Mouse (Mus musculus): ENCODE measurements around the gene Colgalt2. TPM values are rescaled to one million over a fixed set of nuclear protein-coding genes. Genes with fewer than 3 reads are reported as not detected.

The Colgalt2 gene
- polyA plus RNA-seq, 2 experiments: 0.21 to 0.30 TPM

DNA sequence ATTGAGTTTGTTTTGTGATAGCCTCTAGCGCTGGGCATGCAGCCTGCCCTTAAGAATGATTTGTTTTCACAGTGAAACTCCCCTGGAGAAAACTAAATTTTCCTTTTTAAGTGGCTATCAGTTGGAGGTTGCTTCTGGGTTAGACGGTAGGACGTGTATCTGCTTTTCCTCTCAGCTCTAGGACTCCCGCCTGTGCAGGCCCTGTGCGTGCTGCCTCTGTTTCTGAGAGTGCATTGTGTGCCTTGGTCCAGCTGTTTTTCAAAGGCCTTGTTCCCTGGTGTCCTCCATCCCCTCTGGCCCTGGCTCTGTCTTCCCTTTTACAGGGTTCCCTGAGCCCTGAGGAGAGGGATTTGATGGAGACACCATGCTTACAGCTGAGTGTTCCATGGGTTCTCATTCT, 58.0 kb downstream of the Colgalt2 start:
- Histone ChIP-seq H3K4me1 (replicated peaks; ENCODE audit: control insufficient read depth in 2 of 2, insufficient read depth in 2 of 2, low read length in 1 of 2) (0 out of 4 replicates have a peak, but pooled peaks cover 0 to 3% of the 10 kb centered on the region in 2 experiments), H3K4me3 (ENCODE audit: insufficient read depth in 1 of 2, low read depth in 2 of 2, low read length in 2 of 2) (no peak overlapping the region), H3K27ac (no peak overlapping the region), H3K36me3 (replicated peaks; ENCODE audit: control insufficient read depth, insufficient read depth, low read depth) (no peaks in the 10 kb centered on the region), H3K9me3 (ENCODE audit: control insufficient read depth, low read length) (no peaks in the 10 kb centered on the region), H3K9ac (replicated peaks) (no peak overlapping the region), H3K27me3 (ENCODE audit: control insufficient read depth, insufficient read depth, low read length) (no peaks in the 10 kb centered on the region), H3K4me2 (ENCODE audit: low read depth) (no peak overlapping the region)
- DNase-seq (ENCODE audit: low read depth in 3 of 3, low spot score in 3 of 3) (no peak), ATAC-seq (ENCODE audit: insufficient read depth) (no peak)
- 59% methylated on average over 5 of the region's 5 CpGs for WGBS (ENCODE audit: insufficient replicate concordance)
- TF ChIP-seq EP300 (IDR thresholded peaks at IDR 0.05; ENCODE audit: low read depth): no peak
- TF ChIP-seq CTCF (IDR thresholded peaks at IDR 0.05; ENCODE audit: low read depth): no peak

DNA sequence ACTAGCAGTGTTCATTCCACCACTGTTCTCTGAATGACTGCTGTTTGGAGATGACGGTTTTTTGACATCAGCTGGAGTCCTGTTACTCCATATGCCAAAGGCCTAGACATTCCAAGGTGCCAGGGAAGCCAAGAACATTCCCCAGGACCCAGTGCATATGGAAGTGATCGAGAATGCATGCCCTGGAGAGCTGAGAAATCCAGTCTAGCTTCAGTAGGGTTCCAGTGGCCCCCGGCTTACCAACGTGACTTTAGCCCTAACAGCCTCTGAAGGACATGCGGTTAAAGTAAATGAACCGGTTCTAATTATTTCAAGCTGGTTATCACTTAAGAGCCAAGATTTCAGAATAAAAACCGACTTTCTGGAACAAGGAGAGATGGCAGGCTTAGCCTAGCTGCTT, 59.4 kb downstream of the Colgalt2 start:
- WGBS (ENCODE audit: insufficient replicate concordance): 64% methylated on average over 7 of the region's 7 CpGs
- no peak overlapping the region for H3K4me3 ChIP-seq (ENCODE audit: insufficient read depth in 1 of 2, low read depth in 2 of 2, low read length in 2 of 2)
- ATAC-seq (ENCODE audit: insufficient read depth) (no peak), DNase-seq (ENCODE audit: low read depth in 3 of 3, low spot score in 3 of 3) (no peak)
- H3K36me3 ChIP-seq (replicated peaks; ENCODE audit: control insufficient read depth, insufficient read depth, low read depth): no peaks in the 10 kb centered on the region
- no peak overlapping the region for H3K27ac ChIP-seq
- no peak overlapping the region for H3K9ac ChIP-seq (replicated peaks)
- no peak overlapping the region for H3K4me2 ChIP-seq (ENCODE audit: low read depth)
- TF ChIP-seq EP300 (IDR thresholded peaks at IDR 0.05; ENCODE audit: low read depth) (no peak), CTCF (IDR thresholded peaks at IDR 0.05; ENCODE audit: low read depth) (no peak)
- H3K4me1 ChIP-seq (replicated peaks; ENCODE audit: control insufficient read depth in 2 of 2, insufficient read depth in 2 of 2, low read length in 1 of 2): 0 out of 4 replicates have a peak, but pooled peaks cover 0 to 3% of the 10 kb centered on the region in 2 experiments
- H3K27me3 ChIP-seq (ENCODE audit: control insufficient read depth, insufficient read depth, low read length): no peaks in the 10 kb centered on the region
- no peaks in the 10 kb centered on the region for H3K9me3 ChIP-seq (ENCODE audit: control insufficient read depth, low read length)

DNA sequence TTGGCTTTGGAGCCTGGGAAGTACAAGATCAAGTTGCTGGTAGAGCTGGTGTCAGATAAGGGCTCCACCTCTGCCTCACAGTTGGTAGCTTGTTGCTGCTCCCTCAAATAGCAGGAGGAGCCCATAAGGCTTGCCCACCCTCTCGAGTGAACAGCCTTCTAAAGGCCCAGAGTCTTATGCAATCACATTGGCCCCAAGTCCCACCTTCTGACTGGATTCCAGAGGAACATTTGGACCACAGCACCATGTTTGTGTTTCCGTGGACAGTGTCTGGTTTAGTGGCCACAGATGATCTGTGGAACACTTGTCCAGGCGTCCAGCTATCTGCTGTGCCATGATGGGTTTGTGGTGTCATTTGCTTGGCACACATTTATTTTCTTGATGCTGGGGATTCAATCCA, 61.3 kb downstream of the Colgalt2 start:
- no peaks in the 10 kb centered on the region for H3K9me3 ChIP-seq (ENCODE audit: control insufficient read depth, low read length)
- H3K4me2 ChIP-seq (ENCODE audit: low read depth): no peak overlapping the region
- no peaks in the 10 kb centered on the region for H3K27me3 ChIP-seq (ENCODE audit: control insufficient read depth, insufficient read depth, low read length)
- no peak overlapping the region for H3K27ac ChIP-seq
- H3K4me3 ChIP-seq (ENCODE audit: insufficient read depth in 1 of 2, low read depth in 2 of 2, low read length in 2 of 2): no peak overlapping the region
- no peak for ATAC-seq (ENCODE audit: insufficient read depth)
- WGBS (ENCODE audit: insufficient replicate concordance): 40% methylated on average over 3 of the region's 3 CpGs
- H3K9ac ChIP-seq (replicated peaks): no peak overlapping the region
- H3K4me1 ChIP-seq (replicated peaks; ENCODE audit: control insufficient read depth in 2 of 2, insufficient read depth in 2 of 2, low read length in 1 of 2): 0 out of 4 replicates have a peak, but pooled peaks cover 0 to 3% of the 10 kb centered on the region in 2 experiments
- no peak for TF ChIP-seq CTCF (IDR thresholded peaks at IDR 0.05; ENCODE audit: low read depth)
- no peak for TF ChIP-seq EP300 (IDR thresholded peaks at IDR 0.05; ENCODE audit: low read depth)
- no peaks in the 10 kb centered on the region for H3K36me3 ChIP-seq (replicated peaks; ENCODE audit: control insufficient read depth, insufficient read depth, low read depth)
- no peak for DNase-seq (ENCODE audit: low read depth in 3 of 3, low spot score in 3 of 3)

DNA sequence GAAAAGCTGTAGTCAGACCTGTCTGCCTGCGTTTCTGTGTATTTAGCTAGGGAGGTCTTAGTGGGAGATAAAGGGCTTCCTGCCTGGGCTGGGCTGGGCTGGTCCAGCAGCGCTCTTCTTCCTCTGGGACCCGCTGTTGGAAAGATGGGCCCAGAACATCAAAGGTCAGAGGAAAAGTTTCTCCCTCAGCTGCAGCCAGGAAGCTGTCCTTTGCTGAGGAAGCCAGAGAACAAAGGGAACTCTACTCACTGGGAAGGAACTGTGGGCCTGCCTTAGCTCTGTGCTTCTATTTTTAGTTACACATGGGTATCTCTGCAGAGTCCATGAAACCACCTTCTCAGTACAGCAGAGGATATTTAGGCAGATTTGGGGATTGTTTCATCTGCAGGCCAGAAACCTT, 62.2 kb downstream of the Colgalt2 start:
- no peaks in the 10 kb centered on the region for H3K9me3 ChIP-seq (ENCODE audit: control insufficient read depth, low read length)
- H3K4me1 ChIP-seq (replicated peaks; ENCODE audit: control insufficient read depth in 2 of 2, insufficient read depth in 2 of 2, low read length in 1 of 2): 0 out of 4 replicates have a peak, but pooled peaks cover 0 to 3% of the 10 kb centered on the region in 2 experiments
- WGBS (ENCODE audit: insufficient replicate concordance): 22% methylated on average over 3 of the region's 3 CpGs
- no peaks in the 10 kb centered on the region for H3K27me3 ChIP-seq (ENCODE audit: control insufficient read depth, insufficient read depth, low read length)
- H3K4me3 ChIP-seq (ENCODE audit: insufficient read depth in 1 of 2, low read depth in 2 of 2, low read length in 2 of 2): no peak overlapping the region
- no peaks in the 10 kb centered on the region for H3K36me3 ChIP-seq (replicated peaks; ENCODE audit: control insufficient read depth, insufficient read depth, low read depth)
- no peak overlapping the region for H3K4me2 ChIP-seq (ENCODE audit: low read depth)
- TF ChIP-seq CTCF (IDR thresholded peaks at IDR 0.05; ENCODE audit: low read depth) (no peak), EP300 (IDR thresholded peaks at IDR 0.05; ENCODE audit: low read depth) (no peak)
- no peak overlapping the region for H3K9ac ChIP-seq (replicated peaks)
- no peak overlapping the region for H3K27ac ChIP-seq
- ATAC-seq (ENCODE audit: insufficient read depth): no peak
- DNase-seq (ENCODE audit: low read depth in 3 of 3, low spot score in 3 of 3): no peak

DNA sequence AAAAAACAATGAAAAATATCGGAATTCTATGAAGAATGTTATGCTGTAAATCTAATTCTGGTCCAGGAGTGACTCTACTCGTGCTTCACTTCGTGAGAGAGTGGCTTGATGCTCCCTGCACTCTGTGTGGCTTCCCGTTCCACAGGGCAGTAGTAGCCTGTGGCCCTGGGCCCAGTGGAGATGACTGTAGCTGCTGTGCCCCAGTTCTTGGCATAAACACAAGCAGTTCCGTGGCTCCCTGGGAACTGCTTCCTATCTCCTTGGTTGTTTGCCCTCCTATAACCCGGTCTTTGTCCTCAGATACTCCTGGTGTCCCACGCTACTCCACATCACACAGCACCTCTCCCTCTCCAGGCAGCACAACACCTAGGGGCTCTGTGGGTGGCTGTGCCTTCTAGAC, 62.7 kb downstream of the Colgalt2 start:
- TF ChIP-seq CTCF (IDR thresholded peaks at IDR 0.05; ENCODE audit: low read depth) (no peak), EP300 (IDR thresholded peaks at IDR 0.05; ENCODE audit: low read depth) (no peak)
- Histone ChIP-seq H3K4me3 (ENCODE audit: insufficient read depth in 1 of 2, low read depth in 2 of 2, low read length in 2 of 2) (no peak overlapping the region), H3K4me1 (replicated peaks; ENCODE audit: control insufficient read depth in 2 of 2, insufficient read depth in 2 of 2, low read length in 1 of 2) (0 out of 4 replicates have a peak, but pooled peaks cover 0 to 3% of the 10 kb centered on the region in 2 experiments), H3K4me2 (ENCODE audit: low read depth) (no peak overlapping the region), H3K9ac (replicated peaks) (no peak overlapping the region), H3K27ac (no peak overlapping the region), H3K27me3 (ENCODE audit: control insufficient read depth, insufficient read depth, low read length) (no peaks in the 10 kb centered on the region), H3K36me3 (replicated peaks; ENCODE audit: control insufficient read depth, insufficient read depth, low read depth) (no peaks in the 10 kb centered on the region), H3K9me3 (ENCODE audit: control insufficient read depth, low read length) (no peaks in the 10 kb centered on the region)
- WGBS (ENCODE audit: insufficient replicate concordance): 55% methylated on average over 7 of the region's 7 CpGs
- ATAC-seq (ENCODE audit: insufficient read depth): no peak
- no peak for DNase-seq (ENCODE audit: low read depth in 3 of 3, low spot score in 3 of 3)
